Mouse (Mus musculus): ENCODE data around the gene Heg1. TPM values are rescaled to one million over a fixed set of nuclear protein-coding genes. Genes with fewer than 3 reads are reported as not detected.

The Heg1 gene
- polyA plus RNA-seq, 1 experiment from 2014 or later = 4.6 TPM

DNA sequence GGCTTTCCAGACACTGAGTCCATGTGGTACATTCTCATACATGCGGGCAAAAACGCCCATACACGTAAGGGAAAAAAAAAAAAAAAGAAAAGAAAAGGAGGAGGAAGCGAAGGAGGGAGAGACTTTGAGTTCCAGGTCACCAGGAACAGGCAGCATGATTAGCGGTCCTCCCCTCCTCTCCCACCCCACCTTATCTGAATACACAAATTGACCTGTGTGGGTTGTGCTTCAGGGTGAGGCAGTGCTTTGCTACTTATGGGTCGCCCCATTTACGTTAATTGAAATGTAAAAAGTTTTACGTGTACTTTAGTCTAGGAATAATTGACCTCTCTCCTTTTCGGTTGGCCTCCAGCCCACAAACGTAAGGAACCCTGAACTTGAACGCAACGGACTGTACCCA, 82.1 kb downstream of the Heg1 start:
- 90% methylated on average over 12 of the region's 12 CpGs for WGBS
- Histone ChIP-seq H3K4me1 (ENCODE audit: control insufficient read depth, insufficient read depth, low read length) (peaks cover 5% of the 10 kb centered on the region; the same call in 1 of the 2 replicates), H3K27me3 (ENCODE audit: control insufficient read depth, insufficient read depth, low read length) (no peaks in the 10 kb centered on the region), H3K9ac (replicated peaks; ENCODE audit: low read depth, low read length) (no peak overlapping the region), H3K9me3 (ENCODE audit: control insufficient read depth, low read length) (no peaks in the 10 kb centered on the region), H3K4me3 (ENCODE audit: low read depth, low read length) (no peak overlapping the region), H3K27ac (ENCODE audit: low read depth, low read length) (no peak overlapping the region), H3K4me2 (ENCODE audit: low read depth, low read length) (no peak overlapping the region), H3K36me3 (ENCODE audit: control insufficient read depth, insufficient read depth, low read length) (no peaks in the 10 kb centered on the region)
- ATAC-seq (ENCODE audit: low read depth) = no peak

DNA sequence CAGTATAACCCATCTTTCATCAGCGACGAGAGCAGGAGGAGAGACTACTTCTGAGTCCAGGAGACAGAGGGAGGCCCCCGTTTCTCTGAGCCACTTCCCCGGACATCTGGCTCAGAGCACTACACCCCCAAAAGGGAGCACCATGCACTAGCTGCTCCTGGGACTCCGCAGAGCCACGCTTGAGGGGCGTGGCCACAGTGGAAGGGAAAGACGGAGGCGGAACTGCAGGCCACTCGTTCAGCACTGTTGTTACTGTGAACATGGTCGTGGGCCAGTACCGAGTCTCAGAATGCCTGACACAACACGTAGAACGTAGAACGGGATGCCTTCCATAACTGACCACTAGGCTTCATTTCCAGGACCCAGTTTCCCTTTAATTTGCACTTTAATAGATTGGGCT, 82.6 kb downstream of the Heg1 start:
- WGBS = 72% methylated on average over 15 of the region's 15 CpGs
- H3K27ac ChIP-seq (ENCODE audit: low read depth, low read length) = no peak overlapping the region
- no peak for ATAC-seq (ENCODE audit: low read depth)
- H3K9ac ChIP-seq (replicated peaks; ENCODE audit: low read depth, low read length) = no peak overlapping the region
- H3K4me1 ChIP-seq (ENCODE audit: control insufficient read depth, insufficient read depth, low read length) = peaks cover 5% of the 10 kb centered on the region; the same call in 1 of the 2 replicates
- H3K9me3 ChIP-seq (ENCODE audit: control insufficient read depth, low read length) = no peaks in the 10 kb centered on the region
- no peaks in the 10 kb centered on the region for H3K27me3 ChIP-seq (ENCODE audit: control insufficient read depth, insufficient read depth, low read length)
- no peaks in the 10 kb centered on the region for H3K36me3 ChIP-seq (ENCODE audit: control insufficient read depth, insufficient read depth, low read length)
- H3K4me2 ChIP-seq (ENCODE audit: low read depth, low read length) = no peak overlapping the region
- H3K4me3 ChIP-seq (ENCODE audit: low read depth, low read length) = no peak overlapping the region

GRCm38 (mm10) chr16:33768491-33769278, 84.5 kb downstream of the Heg1 start:
- Histone ChIP-seq H3K36me3 (ENCODE audit: control insufficient read depth, insufficient read depth, low read length) (no peaks in the 10 kb centered on the region), H3K27me3 (ENCODE audit: control insufficient read depth, insufficient read depth, low read length) (no peaks in the 10 kb centered on the region), H3K9ac (replicated peaks; ENCODE audit: low read depth, low read length) (no peak overlapping the region), H3K4me2 (ENCODE audit: low read depth, low read length) (no peak overlapping the region), H3K4me1 (ENCODE audit: control insufficient read depth, insufficient read depth, low read length) (peaks cover 5% of the 10 kb centered on the region; the same call in 1 of the 2 replicates), H3K4me3 (ENCODE audit: low read depth, low read length) (no peak overlapping the region), H3K9me3 (ENCODE audit: control insufficient read depth, low read length) (no peaks in the 10 kb centered on the region), H3K27ac (ENCODE audit: low read depth, low read length) (no peak overlapping the region)
- no peak for ATAC-seq (ENCODE audit: low read depth)
- 88% methylated on average over 3 of the region's 3 CpGs for WGBS

- no peaks in the 10 kb centered on the region for H3K27me3 ChIP-seq (ENCODE audit: control insufficient read depth, insufficient read depth, low read length)
- WGBS = 80% methylated on average over 7 of the region's 7 CpGs
- no peak for ATAC-seq (ENCODE audit: low read depth)
- H3K4me3 ChIP-seq (ENCODE audit: low read depth, low read length) = no peak overlapping the region
- H3K4me2 ChIP-seq (ENCODE audit: low read depth, low read length) = no peak overlapping the region
- no peak overlapping the region for H3K27ac ChIP-seq (ENCODE audit: low read depth, low read length)
- H3K4me1 ChIP-seq (ENCODE audit: control insufficient read depth, insufficient read depth, low read length) = no peaks in the 10 kb centered on the region
- H3K9ac ChIP-seq (replicated peaks; ENCODE audit: low read depth, low read length) = no peak overlapping the region
- no peaks in the 10 kb centered on the region for H3K36me3 ChIP-seq (ENCODE audit: control insufficient read depth, insufficient read depth, low read length)
- H3K9me3 ChIP-seq (ENCODE audit: control insufficient read depth, low read length) = no peaks in the 10 kb centered on the region
Measured at GRCm38 (mm10) chr16:33769848-33770247, 85.7 kb downstream of the Heg1 start.

GRCm38 (mm10) chr16:33770778-33771454, 86.7 kb downstream of the Heg1 start:
- Histone ChIP-seq H3K4me3 (ENCODE audit: low read depth, low read length) (no peak overlapping the region), H3K27ac (ENCODE audit: low read depth, low read length) (no peak overlapping the region), H3K9me3 (ENCODE audit: control insufficient read depth, low read length) (no peaks in the 10 kb centered on the region), H3K36me3 (ENCODE audit: control insufficient read depth, insufficient read depth, low read length) (no peaks in the 10 kb centered on the region), H3K4me2 (ENCODE audit: low read depth, low read length) (no peak overlapping the region), H3K9ac (replicated peaks; ENCODE audit: low read depth, low read length) (no peak overlapping the region), H3K4me1 (ENCODE audit: control insufficient read depth, insufficient read depth, low read length) (no peaks in the 10 kb centered on the region), H3K27me3 (ENCODE audit: control insufficient read depth, insufficient read depth, low read length) (no peaks in the 10 kb centered on the region)
- WGBS = 91% methylated on average over 4 of the region's 4 CpGs
- ATAC-seq (ENCODE audit: low read depth) = no peak

- Histone ChIP-seq H3K36me3 (ENCODE audit: control insufficient read depth, insufficient read depth, low read length) (no peaks in the 10 kb centered on the region), H3K9me3 (ENCODE audit: control insufficient read depth, low read length) (no peaks in the 10 kb centered on the region), H3K4me2 (ENCODE audit: low read depth, low read length) (no peak overlapping the region), H3K27ac (ENCODE audit: low read depth, low read length) (no peak overlapping the region), H3K9ac (replicated peaks; ENCODE audit: low read depth, low read length) (no peak overlapping the region), H3K27me3 (ENCODE audit: control insufficient read depth, insufficient read depth, low read length) (no peaks in the 10 kb centered on the region), H3K4me3 (ENCODE audit: low read depth, low read length) (no peak overlapping the region), H3K4me1 (ENCODE audit: control insufficient read depth, insufficient read depth, low read length) (no peaks in the 10 kb centered on the region)
- ATAC-seq (ENCODE audit: low read depth) = no peak
- WGBS = 87% methylated on average over 5 of the region's 5 CpGs
Measured at GRCm38 (mm10) chr16:33772809-33773208, 88.6 kb downstream of the Heg1 start.

DNA sequence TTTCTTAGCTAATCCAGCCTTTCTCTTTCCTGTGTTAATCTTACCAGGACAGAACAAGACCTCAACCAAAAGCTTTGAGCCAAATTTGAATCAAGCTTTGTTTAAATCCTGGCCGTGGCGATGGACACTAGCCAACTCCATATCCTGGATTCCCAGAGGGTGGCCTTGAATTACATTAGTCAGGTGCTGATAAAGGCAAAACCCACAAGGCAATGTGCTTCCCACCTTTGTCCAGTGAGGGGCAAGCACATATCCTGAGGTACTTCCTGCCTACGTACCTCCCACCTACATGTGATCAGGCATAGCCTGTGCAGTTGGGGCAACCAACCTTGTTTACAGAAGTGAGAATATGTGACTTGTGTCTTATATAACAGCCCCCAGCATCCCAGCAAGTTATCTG, 90.8 kb downstream of the Heg1 start:
- Histone ChIP-seq H3K27ac (ENCODE audit: low read depth, low read length) (no peak overlapping the region), H3K27me3 (ENCODE audit: control insufficient read depth, insufficient read depth, low read length) (no peaks in the 10 kb centered on the region), H3K4me3 (ENCODE audit: low read depth, low read length) (no peak overlapping the region), H3K4me1 (ENCODE audit: control insufficient read depth, insufficient read depth, low read length) (no peaks in the 10 kb centered on the region), H3K36me3 (ENCODE audit: control insufficient read depth, insufficient read depth, low read length) (no peaks in the 10 kb centered on the region), H3K9me3 (ENCODE audit: control insufficient read depth, low read length) (no peaks in the 10 kb centered on the region), H3K4me2 (ENCODE audit: low read depth, low read length) (no peak overlapping the region), H3K9ac (replicated peaks; ENCODE audit: low read depth, low read length) (no peak overlapping the region)
- ATAC-seq (ENCODE audit: low read depth) = no peak
- WGBS = 84% methylated on average over 3 of the region's 3 CpGs

GRCm38 (mm10) chr16:33775733-33776335, 91.7 kb downstream of the Heg1 start:
- Histone ChIP-seq H3K36me3 (ENCODE audit: control insufficient read depth, insufficient read depth, low read length) (no peaks in the 10 kb centered on the region), H3K27ac (ENCODE audit: low read depth, low read length) (no peak overlapping the region), H3K4me3 (ENCODE audit: low read depth, low read length) (no peak overlapping the region), H3K9ac (replicated peaks; ENCODE audit: low read depth, low read length) (no peak overlapping the region), H3K27me3 (ENCODE audit: control insufficient read depth, insufficient read depth, low read length) (no peaks in the 10 kb centered on the region), H3K9me3 (ENCODE audit: control insufficient read depth, low read length) (no peaks in the 10 kb centered on the region), H3K4me1 (ENCODE audit: control insufficient read depth, insufficient read depth, low read length) (no peaks in the 10 kb centered on the region), H3K4me2 (ENCODE audit: low read depth, low read length) (no peak overlapping the region)
- WGBS = 88% methylated on average over 1 of the region's 1 CpGs
- ATAC-seq (ENCODE audit: low read depth) = no peak
